In genomic region chr8:124633001-124633703, GRCm38 (mm10) we compare ENCODE assay signal across 9 mouse cellular contexts. TPM values are rescaled to one million over a fixed set of nuclear protein-coding genes. Genes with fewer than 3 reads are reported as not detected.
DNase-seq lines count a peak whose midpoint lies in the region; ATAC-seq lines count a peak whose summit lies in the region.
"Had no signal": no experiment of that assay in that cellular context is flagged by ENCODE, and none has a peak within 500 bp of the region (broad histone marks: within the 10 kb centered on the region; RNA-seq: fewer than 3 reads in every experiment).

No protein-coding gene starts in this region.

- H3K27me3 ChIP-seq in midbrain, embryonic 15.5 days (replicated peaks): no peaks in the 10 kb centered on the region
- H3K27me3 ChIP-seq in midbrain, embryonic 10.5 days (ENCODE audit: low read depth, poor library complexity, severe bottlenecking): no peaks in the 10 kb centered on the region
- H3K27me3 ChIP-seq: hindbrain, embryonic 15.5 days had no signal

- ATAC-seq in granulocyte monocyte progenitor cell, adult 5-6 weeks (replicated peaks; ENCODE audit: poor library complexity, severe bottlenecking): peak; percentile 82
- no peak for ATAC-seq in midbrain, embryonic 15.5 days (replicated peaks)

- no peaks in the 10 kb centered on the region for H3K9me3 ChIP-seq in midbrain, embryonic 15.5 days
- no peaks in the 10 kb centered on the region for H3K9me3 ChIP-seq in midbrain, embryonic 10.5 days (replicated peaks)
- H3K9me3 ChIP-seq: hindbrain, embryonic 15.5 days had no signal

- no peaks in the 10 kb centered on the region; the same call in 1 of the 2 replicates for H3K4me1 ChIP-seq in midbrain, embryonic 15.5 days
- peaks cover 16% of the 10 kb centered on the region for H3K4me1 ChIP-seq in midbrain, embryonic 10.5 days

- H3K4me2 ChIP-seq in midbrain, embryonic 15.5 days: no peak overlapping the region
- H3K4me2 ChIP-seq: hindbrain, embryonic 15.5 days had no signal

- H3K9ac ChIP-seq in midbrain, embryonic 15.5 days: no peak overlapping the region
- H3K9ac ChIP-seq: hindbrain, embryonic 15.5 days had no signal

- DNase-seq in urinary bladder, postnatal 25 days (ENCODE audit: low spot score): peak; percentile 62
- no peak for DNase-seq in urinary bladder, adult 2 months (ENCODE audit: low spot score)
- peak; percentile 30 to 45 for DNase-seq in kidney, adult 8-10 months
- DNase-seq in lung, postnatal 25 days (ENCODE audit: low spot score): peak; percentile 79
- no peak for DNase-seq in midbrain, embryonic 10.5 days (ENCODE audit: low spot score)
- DNase-seq in embryo, embryonic 10 days (ENCODE audit: low spot score): no peak

- H3K36me3 ChIP-seq in midbrain, embryonic 15.5 days (replicated peaks): peaks cover 16% of the 10 kb centered on the region
- H3K36me3 ChIP-seq in midbrain, embryonic 10.5 days: peaks cover 26% of the 10 kb centered on the region

- no peak overlapping the region for H3K27ac ChIP-seq in midbrain, embryonic 15.5 days
- no peak overlapping the region for H3K27ac ChIP-seq in midbrain, embryonic 10.5 days (replicated peaks)
- H3K27ac ChIP-seq: hindbrain, embryonic 15.5 days had no signal

- 87% methylated on average over 14 of the region's 14 CpGs for WGBS in midbrain, embryonic 15.5 days
- WGBS in midbrain, embryonic 10.5 days: 88% methylated on average over 14 of the region's 14 CpGs

- H3K4me3 ChIP-seq in midbrain, embryonic 15.5 days: no peak overlapping the region
- H3K4me3 ChIP-seq in midbrain, embryonic 10.5 days: no peak overlapping the region
- H3K4me3 ChIP-seq: hindbrain, embryonic 15.5 days had no signal

RNA-seq across cellular contexts. Expression of gene 2310022B05Rik, which starts 30.0 kb away (rescaled TPM):
- 42.1 and 45.9 TPM in 2 replicates for polyA plus RNA-seq in urinary bladder, adult 2 months (2012; rRNA removed)
- 9.6 and 10.7 TPM in 2 replicates for total RNA-seq in granulocyte monocyte progenitor cell, adult 5-6 weeks (2014; fragmentation: Nextera tagmentation)
- total RNA-seq in granulocyte monocyte progenitor cell, adult 5-6 weeks (2017): 1.2 and 1.4 TPM in 2 replicates
- 21.8 and 23.6 TPM in 2 replicates for polyA plus RNA-seq in midbrain, embryonic 15.5 days (2015; fragmentation: Nextera tagmentation; extraction: Ambion mirVana)
- 17.5 and 17.7 TPM in 2 replicates for polyA plus RNA-seq in midbrain, embryonic 10.5 days (2016; fragmentation: Nextera tagmentation; extraction: Ambion mirVana)

RNA-seq across cellular contexts. Expression of gene Capn9, which starts 57.2 kb away (rescaled TPM):
- 0.04 TPM in 1 of 2 replicates, not detected in the other for polyA plus RNA-seq in urinary bladder, adult 2 months (2012; rRNA removed)
- not detected in 2 replicates for total RNA-seq in granulocyte monocyte progenitor cell, adult 5-6 weeks (2014; fragmentation: Nextera tagmentation)
- not detected in 2 replicates for total RNA-seq in granulocyte monocyte progenitor cell, adult 5-6 weeks (2017)
- polyA plus RNA-seq in midbrain, embryonic 15.5 days (2015; fragmentation: Nextera tagmentation; extraction: Ambion mirVana): 0.14 TPM in 1 of 2 replicates, not detected in the other
- not detected in 2 replicates for polyA plus RNA-seq in midbrain, embryonic 10.5 days (2016; fragmentation: Nextera tagmentation; extraction: Ambion mirVana)

Comparison
In these comparisons a context has a peak if more than half of its experiments do, and no peak if none do; other contexts are left out.
1. DNase-seq: peak in urinary bladder, postnatal 25 days (single experiment), kidney, adult 8-10 months (2 of 2) and lung, postnatal 25 days (single experiment); none in urinary bladder, adult 2 months (single experiment), midbrain, embryonic 10.5 days (single experiment) and embryo, embryonic 10 days (single experiment).